Comparison of ENCODE assay signal across 8 mouse cellular contexts in the genomic region with DNA sequence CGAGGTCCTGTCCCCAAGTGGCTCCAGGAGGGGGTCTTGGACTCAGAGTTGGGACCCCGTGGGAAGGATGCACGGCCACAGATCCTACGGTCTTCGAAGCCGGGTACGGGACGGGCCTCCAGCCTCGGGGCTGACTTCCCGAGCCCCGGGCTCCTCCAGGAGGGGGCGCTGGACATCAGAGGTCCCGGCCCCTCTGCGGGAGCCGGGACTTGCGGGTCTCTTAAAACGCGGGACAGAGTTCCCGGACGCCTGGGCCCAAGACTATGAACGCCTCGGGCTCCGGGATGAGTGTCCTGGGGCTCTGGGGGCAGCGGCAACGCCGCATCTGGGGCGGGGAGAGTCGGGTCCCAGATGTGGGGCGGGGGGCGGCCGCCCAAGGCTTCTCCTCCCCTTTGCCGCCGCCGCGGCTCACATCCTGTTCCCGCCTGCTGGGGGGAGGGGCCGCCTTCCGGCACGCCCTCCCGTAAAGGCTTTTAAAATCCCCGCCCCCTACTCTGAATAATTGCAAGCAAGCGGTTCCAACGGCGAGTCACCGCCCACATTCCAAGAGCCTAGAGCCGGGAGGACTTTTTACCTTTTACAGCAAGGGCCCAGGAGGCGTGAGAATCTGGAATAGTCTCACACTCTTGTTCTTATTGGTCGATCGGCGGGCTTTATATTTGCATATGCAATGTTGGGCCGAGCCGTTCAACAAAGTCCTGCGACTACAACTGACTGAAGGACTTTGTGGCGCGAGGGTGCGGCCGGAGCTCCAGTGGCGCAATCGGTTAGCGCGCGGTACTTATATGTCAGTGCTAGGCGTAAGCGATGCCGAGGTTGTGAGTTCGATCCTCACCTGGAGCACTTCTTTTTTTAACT. TPM values are rescaled to one million over a fixed set of nuclear protein-coding genes. Genes with fewer than 3 reads are reported as not detected.
DNase-seq lines count a peak whose midpoint lies in the region; ATAC-seq and TF ChIP-seq lines count a peak whose summit lies in the region.

A gene (minus strand): TSS at position 349 of the 858 bp plus-strand sequence.

- peaks cover 63% of the 10 kb centered on the region for H3K4me1 ChIP-seq in E14TG2a.4 (replicated peaks; ENCODE audit: low read depth, low read length)
- peaks cover 56% of the 10 kb centered on the region for H3K4me1 ChIP-seq in forebrain, embryonic 12.5 days
- peaks cover 31% of the 10 kb centered on the region for H3K4me1 ChIP-seq in heart, postnatal 0 days (ENCODE audit: control insufficient read depth, insufficient read depth)
- peaks cover 53% of the 10 kb centered on the region for H3K4me1 ChIP-seq in liver, embryonic 16.5 days (ENCODE audit: control insufficient read depth, low read depth, low read length)
- H3K4me1 ChIP-seq in neural tube, embryonic 13.5 days (replicated peaks) = peaks cover 60% of the 10 kb centered on the region
- H3K4me1 ChIP-seq in testis, adult 2 months (ENCODE audit: control insufficient read depth, insufficient read depth, low read length) = peaks cover 28% of the 10 kb centered on the region

- peak within 1 kb of the TSS; percentile 80 for H3K9ac ChIP-seq in forebrain, embryonic 12.5 days
- H3K9ac ChIP-seq in heart, postnatal 0 days (replicated peaks; ENCODE audit: low read depth, low read length) = peak within 1 kb of the TSS; percentile 93
- H3K9ac ChIP-seq in liver, embryonic 16.5 days (ENCODE audit: low read depth, low read length) = peak within 1 kb of the TSS; percentile 72
- H3K9ac ChIP-seq in neural tube, embryonic 13.5 days = peak within 1 kb of the TSS; percentile 84

- peak; percentile 32; the same call in 1 of the 2 replicates for TF ChIP-seq POLR2A in testis, adult 2 months (IDR thresholded peaks at IDR 0.05; ENCODE audit: control insufficient read depth, low read depth, low read length)

- WGBS in forebrain, embryonic 12.5 days = under 1% methylated on average over 65 of the region's 66 CpGs
- whole genome bisulfite sequencing in heart, postnatal 0 days = under 1% methylated on average over 59 of the region's 66 CpGs
- under 1% methylated on average over 65 of the region's 66 CpGs for WGBS in liver, embryonic 16.5 days (ENCODE audit: insufficient replicate concordance)
- under 1% methylated on average over 65 of the region's 66 CpGs for WGBS in neural tube, embryonic 13.5 days

- peak within 1 kb of the TSS; percentile 80 for H3K4me2 ChIP-seq in forebrain, embryonic 12.5 days
- H3K4me2 ChIP-seq in heart, postnatal 0 days (ENCODE audit: low read depth, low read length) = peak within 1 kb of the TSS; percentile 85
- peak within 1 kb of the TSS; percentile 98 for H3K4me2 ChIP-seq in liver, embryonic 16.5 days (ENCODE audit: low read depth, low read length)
- H3K4me2 ChIP-seq in neural tube, embryonic 13.5 days = peak within 1 kb of the TSS; percentile 78

- peak within 1 kb of the TSS; percentile 89 for H3K4me3 ChIP-seq in E14TG2a.4 (replicated peaks; ENCODE audit: low read length)
- peak within 1 kb of the TSS; percentile 81 for H3K4me3 ChIP-seq in forebrain, embryonic 12.5 days (replicated peaks)
- peak within 1 kb of the TSS; percentile 83 for H3K4me3 ChIP-seq in heart, postnatal 0 days (ENCODE audit: low read depth, low read length)
- peak within 1 kb of the TSS; percentile 71 for H3K4me3 ChIP-seq in liver, embryonic 16.5 days (ENCODE audit: low read depth, low read length)
- peak within 1 kb of the TSS; percentile 64 for H3K4me3 ChIP-seq in neural tube, embryonic 13.5 days
- peak within 1 kb of the TSS; percentile 92 for H3K4me3 ChIP-seq in testis, adult 2 months (ENCODE audit: control insufficient read depth, low read depth, low read length)

- peak; percentile 82 for TF ChIP-seq EP300 in heart, postnatal 0 days (IDR thresholded peaks at IDR 0.05; ENCODE audit: low read depth)

- ATAC-seq in forebrain, embryonic 12.5 days (ENCODE audit: low FRiP score) = peak; percentile 86
- ATAC-seq in heart, postnatal 0 days (ENCODE audit: insufficient read depth, low read depth) = peak; percentile 85
- peak; percentile 85 for ATAC-seq in liver, embryonic 16.5 days (ENCODE audit: low read depth)
- peak; percentile 85 for ATAC-seq in neural tube, embryonic 13.5 days (ENCODE audit: low read depth)

- peak; percentile 97 for DNase-seq in c-Kit-positive CD71-positive TER-119-positive erythroid progenitor cells, embryonic 14.5 days (ENCODE audit: low spot score)
- peak; percentile 100 for DNase-seq in heart, postnatal 0 days (ENCODE audit: low spot score)
- peak; percentile 98 to 99 for DNase-seq in kidney, postnatal 4 days

- H3K36me3 ChIP-seq in E14TG2a.4 (ENCODE audit: insufficient read depth, low read length) = peaks cover 38% of the 10 kb centered on the region
- peaks cover 28% of the 10 kb centered on the region for H3K36me3 ChIP-seq in forebrain, embryonic 12.5 days (replicated peaks)
- peaks cover 32% of the 10 kb centered on the region for H3K36me3 ChIP-seq in heart, postnatal 0 days (replicated peaks; ENCODE audit: control insufficient read depth, insufficient read depth, low read length)
- peaks cover 2% of the 10 kb centered on the region; the same call in 1 of the 2 replicates for H3K36me3 ChIP-seq in liver, embryonic 16.5 days (ENCODE audit: control insufficient read depth, insufficient read depth)
- peaks cover 22% of the 10 kb centered on the region for H3K36me3 ChIP-seq in neural tube, embryonic 13.5 days
- H3K36me3 ChIP-seq in testis, adult 2 months (ENCODE audit: control insufficient read depth, insufficient read depth, low read length) = no peaks in the 10 kb centered on the region; the same call in 1 of the 2 replicates

- peaks cover 23% of the 10 kb centered on the region for H3K27me3 ChIP-seq in E14TG2a.4 (ENCODE audit: insufficient read depth, low read length)
- H3K27me3 ChIP-seq in forebrain, embryonic 12.5 days = peaks cover 5% of the 10 kb centered on the region
- no peaks in the 10 kb centered on the region for H3K27me3 ChIP-seq in heart, postnatal 0 days (ENCODE audit: control insufficient read depth, insufficient read depth, low read length)
- H3K27me3 ChIP-seq in liver, embryonic 16.5 days (ENCODE audit: control insufficient read depth, insufficient read depth, low read depth, low read length) = peaks cover 7% of the 10 kb centered on the region
- no peaks in the 10 kb centered on the region for H3K27me3 ChIP-seq in neural tube, embryonic 13.5 days
- no peaks in the 10 kb centered on the region for H3K27me3 ChIP-seq in testis, adult 2 months (ENCODE audit: control insufficient read depth, insufficient read depth, low read length)

- TF ChIP-seq CTCF in E14TG2a.4 (conservative IDR thresholded peaks at IDR 0.05; ENCODE audit: low read length) = peak; percentile 48
- peak; percentile 43 for TF ChIP-seq CTCF in heart, postnatal 0 days (IDR thresholded peaks at IDR 0.05; ENCODE audit: low read depth)
- TF ChIP-seq CTCF in testis, adult 2 months (IDR thresholded peaks at IDR 0.05; ENCODE audit: control insufficient read depth, insufficient read depth, insufficient replicate concordance, low read depth, low read length) = peak; percentile 19; the same call in 1 of the 2 replicates

- H3K27ac ChIP-seq in forebrain, embryonic 12.5 days = peak within 1 kb of the TSS; percentile 94
- H3K27ac ChIP-seq in heart, postnatal 0 days (ENCODE audit: low read depth) = peak within 1 kb of the TSS; percentile 83
- peak within 1 kb of the TSS; percentile 86 for H3K27ac ChIP-seq in liver, embryonic 16.5 days (ENCODE audit: low read length)
- H3K27ac ChIP-seq in neural tube, embryonic 13.5 days (replicated peaks) = peak within 1 kb of the TSS; percentile 91
- H3K27ac ChIP-seq in testis, adult 2 months (ENCODE audit: control insufficient read depth, insufficient read depth, low read depth, low read length) = peak within 1 kb of the TSS; percentile 90

- H3K9me3 ChIP-seq in E14TG2a.4 (ENCODE audit: low read length) = no peaks in the 10 kb centered on the region
- no peaks in the 10 kb centered on the region for H3K9me3 ChIP-seq in forebrain, embryonic 12.5 days
- no peaks in the 10 kb centered on the region for H3K9me3 ChIP-seq in heart, postnatal 0 days (replicated peaks; ENCODE audit: control insufficient read depth, low read length)
- no peaks in the 10 kb centered on the region for H3K9me3 ChIP-seq in liver, embryonic 16.5 days (replicated peaks; ENCODE audit: control insufficient read depth, low read length)
- H3K9me3 ChIP-seq in neural tube, embryonic 13.5 days = no peaks in the 10 kb centered on the region

RNA-seq across cellular contexts. Expression of the gene that starts here (rescaled TPM):
- polyA plus RNA-seq in forebrain, embryonic 12.5 days (2016; fragmentation: Nextera tagmentation; extraction: Ambion mirVana) = 67.0 and 69.7 TPM in 2 replicates
- 23.5 and 41.7 TPM in 2 replicates for total RNA-seq in heart, postnatal 0 days (2014; rRNA removed; ENCODE audit: low replicate concordance)
- 11.8 and 13.7 TPM in 2 replicates for polyA plus RNA-seq in heart, postnatal 0 days (2015; fragmentation: Nextera tagmentation; extraction: Ambion mirVana)
- polyA plus RNA-seq in liver, embryonic 16.5 days (2015; fragmentation: Nextera tagmentation; extraction: Ambion mirVana) = 4.8 and 6.3 TPM in 2 replicates
- polyA plus RNA-seq in neural tube, embryonic 13.5 days (2015; fragmentation: Nextera tagmentation; extraction: Ambion mirVana) = 33.8 and 35.8 TPM in 2 replicates
- 14.7 and 20.1 TPM in 2 replicates for polyA plus RNA-seq in testis, adult 2 months (2012; rRNA removed)

Comparison
In these comparisons a context has a peak if more than half of its experiments do, and no peak if none do; other contexts are left out.
1. Peak in every context shown above with its lines: DNase-seq, ATAC-seq, H3K4me3 ChIP-seq and H3K27ac ChIP-seq.